Mouse (Mus musculus): ENCODE results near the gene Pde1b.

The Pde1b gene

DNA sequence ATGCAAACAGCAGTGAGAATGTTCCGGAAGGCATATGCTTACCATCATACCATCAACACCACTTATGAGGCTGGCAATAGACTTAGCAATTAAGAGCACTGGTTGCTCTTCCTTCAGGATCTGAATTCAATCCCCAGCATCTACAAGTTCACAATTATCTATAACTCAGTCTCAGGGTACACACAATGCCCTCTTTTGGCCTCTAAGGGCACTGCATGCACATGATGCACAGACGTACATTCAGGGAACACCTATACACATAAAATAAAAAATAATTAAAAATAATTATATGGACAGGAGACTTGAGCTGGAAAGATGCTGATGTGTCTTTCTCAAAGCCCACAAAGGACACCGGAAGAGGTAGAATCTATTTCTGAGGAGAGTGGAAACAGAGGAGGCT, 45.1 kb downstream of the Pde1b start:
- no peak for DNase-seq (ENCODE audit: low read depth in 2 of 2, low spot score in 2 of 2)

DNA sequence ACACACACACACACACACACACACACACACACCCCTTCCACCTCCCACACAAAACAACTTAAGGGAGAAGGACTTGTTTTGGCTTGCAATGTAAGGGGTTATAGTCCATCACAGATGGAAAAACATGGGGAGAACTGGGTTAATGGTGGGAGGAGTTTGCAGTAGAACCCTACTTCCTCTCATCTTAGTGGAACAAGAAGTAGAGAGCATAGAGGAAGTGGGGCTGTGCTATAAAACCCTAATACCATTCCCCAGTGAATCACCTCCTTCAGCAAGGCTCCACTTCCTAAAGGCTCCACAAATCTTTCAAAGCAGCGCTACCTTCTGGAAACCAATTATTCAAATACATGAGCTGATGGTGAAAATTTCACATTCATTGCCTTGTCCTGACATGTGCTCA, 46.6 kb downstream of the Pde1b start:
- no peak for DNase-seq (ENCODE audit: low read depth in 2 of 2, low spot score in 2 of 2)

DNA sequence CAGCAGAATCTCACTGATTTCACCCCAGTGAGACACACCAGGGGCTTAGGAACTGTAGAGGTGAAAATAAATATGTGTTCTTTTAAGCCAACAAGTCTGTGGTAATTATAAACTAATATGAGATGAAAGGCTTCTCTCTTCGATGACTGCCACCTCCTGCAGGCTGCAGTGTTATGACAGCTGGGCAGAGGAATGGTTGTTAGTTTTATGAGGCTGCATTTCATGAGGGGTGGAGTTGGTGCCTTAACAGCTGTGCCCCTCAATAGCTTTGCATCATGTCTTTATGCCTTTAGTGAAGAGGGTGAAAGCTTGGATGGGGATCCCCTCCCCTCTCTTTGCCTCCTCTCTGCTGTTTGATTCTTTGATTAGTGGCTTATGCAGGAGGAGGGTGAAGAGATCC, 48.2 kb downstream of the Pde1b start:
- DNase-seq (ENCODE audit: low read depth in 2 of 2, low spot score in 2 of 2), result no peak

DNA sequence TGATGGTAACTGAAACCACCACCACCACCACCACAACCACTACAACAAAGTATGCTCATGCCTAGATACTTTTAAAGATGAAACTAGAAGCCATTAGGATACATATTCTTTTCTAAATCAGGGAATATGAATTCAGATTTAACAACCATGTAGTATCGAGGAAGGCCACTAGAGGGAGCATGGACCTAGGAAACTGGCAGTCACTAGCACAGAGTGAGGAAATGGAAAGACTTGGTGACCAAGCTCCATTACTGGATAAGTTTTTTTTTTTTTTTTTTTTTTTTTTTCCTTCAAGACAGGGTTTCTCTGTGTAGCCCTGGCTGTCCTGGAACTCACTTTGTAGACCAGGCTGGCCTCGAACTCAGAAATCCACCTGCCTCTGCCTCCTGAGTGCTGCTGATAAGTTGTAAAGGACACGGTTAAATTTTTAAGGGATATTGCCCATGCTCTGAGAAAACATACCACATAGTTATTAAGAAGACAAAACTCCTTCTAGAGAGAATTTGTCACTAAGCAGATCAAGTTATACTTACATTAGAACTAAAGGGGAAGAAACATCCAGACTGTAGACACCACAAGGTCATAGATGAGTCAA, 49.4 kb downstream of the Pde1b start:
- DNase-seq (ENCODE audit: low read depth in 2 of 2, low spot score in 2 of 2), result peak in 1 of 2 experiments; percentile 16

DNA sequence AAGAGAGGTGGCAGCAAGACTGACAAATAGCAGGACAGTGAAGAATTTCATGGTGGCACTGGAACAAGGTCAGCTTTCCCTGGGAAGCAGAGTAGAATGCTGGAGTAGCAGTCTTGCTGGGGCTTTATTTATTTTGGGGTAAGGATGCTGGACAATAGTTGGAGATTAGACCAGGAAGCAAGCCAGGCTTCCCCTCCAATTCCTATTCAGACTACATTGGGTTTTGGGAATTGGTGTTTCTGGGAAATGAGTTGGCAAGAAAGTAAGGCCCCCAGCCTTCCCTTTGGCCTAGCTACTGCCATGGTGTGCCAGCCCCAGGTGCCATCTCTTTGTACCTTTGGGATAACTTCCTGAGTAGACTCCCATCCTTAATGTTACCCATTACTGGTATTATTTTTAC, 62.1 kb downstream of the Pde1b start, which contains the start of gene Glycam1:
TSS of gene Glycam1 (minus strand) at position 101 of the 400 bp plus-strand sequence.
- no peak for DNase-seq (ENCODE audit: low read depth in 2 of 2, low spot score in 2 of 2)

All from CD8-positive naive resting alpha-beta T cell, adult 2 months (primary cell).